Mouse (Mus musculus) adrenal gland (tissue): Measurements from ENCODE around the gene C2cd4d.

Source experiments
- intact Hi-C: fragments of 180-260 bp; cut with DNase I; formaldehyde crosslinking; loops from one replicate; pipeline ENCODE4 v1.15.1; 2025

The C2cd4d gene

DNA sequence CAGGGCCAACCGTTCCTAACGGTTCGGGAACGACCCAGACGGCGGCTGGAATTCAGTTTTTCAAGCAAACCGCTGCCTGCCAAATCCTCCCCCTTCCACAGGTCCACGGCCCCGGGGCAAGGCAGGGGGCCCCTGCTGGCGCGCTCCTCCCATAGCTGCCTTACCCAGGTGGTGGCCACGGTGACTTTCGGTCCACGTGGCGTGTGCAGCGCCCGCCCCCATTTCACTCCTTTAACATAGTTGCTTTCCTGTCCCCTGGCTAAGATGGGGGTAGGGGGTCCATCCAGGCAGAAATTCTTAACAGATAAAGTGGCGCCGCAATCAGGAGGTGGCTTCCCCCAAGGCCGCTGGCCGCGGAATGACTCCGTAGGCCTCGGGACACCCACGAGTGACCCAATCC, 50.3 kb downstream of the C2cd4d start:
- intact Hi-C loops: loop anchor here (5.0 kb wide), 1 partner anchor 45 kb away; no protein-coding TSS in a partner anchor

GRCm38 (mm10) chr3:94413031-94413679, 50.9 kb downstream of the C2cd4d start, which contains the start of gene Tdrkh:
Gene Tdrkh, plus strand, starts transcription at chr3:94413273.
- intact Hi-C loops: loop anchor here (5.0 kb wide), 1 partner anchor 46 kb away; no protein-coding TSS in a partner anchor
